Mouse (Mus musculus): ENCODE measurements around the gene Ankrd63.

Ankrd63 gene

GRCm38 (mm10) chr2:118726873-118727272 is 23.1 kb upstream of the Ankrd63 start:
- no peak for DNase-seq (ENCODE audit: low spot score)

DNA sequence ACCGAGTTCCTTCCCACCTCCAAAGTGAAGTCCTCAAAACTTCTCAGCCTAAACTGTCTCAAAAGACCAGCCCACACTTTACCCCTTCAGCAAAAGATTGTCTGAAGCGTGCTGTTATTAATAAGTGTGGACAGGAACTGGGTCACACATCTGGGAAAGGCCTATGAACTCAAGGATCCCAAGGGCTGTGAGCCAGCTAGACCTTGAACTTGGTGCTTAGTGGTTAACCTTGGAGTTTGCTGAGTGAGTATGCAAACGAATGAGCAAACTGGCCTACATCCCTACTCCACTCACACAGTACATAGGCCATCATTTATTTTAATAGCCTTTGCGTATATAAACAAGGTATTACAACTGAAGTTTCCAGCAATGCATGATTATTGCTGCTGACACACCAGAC is 21.7 kb upstream of the Ankrd63 start:
- no peak for DNase-seq (ENCODE audit: low spot score)

DNA sequence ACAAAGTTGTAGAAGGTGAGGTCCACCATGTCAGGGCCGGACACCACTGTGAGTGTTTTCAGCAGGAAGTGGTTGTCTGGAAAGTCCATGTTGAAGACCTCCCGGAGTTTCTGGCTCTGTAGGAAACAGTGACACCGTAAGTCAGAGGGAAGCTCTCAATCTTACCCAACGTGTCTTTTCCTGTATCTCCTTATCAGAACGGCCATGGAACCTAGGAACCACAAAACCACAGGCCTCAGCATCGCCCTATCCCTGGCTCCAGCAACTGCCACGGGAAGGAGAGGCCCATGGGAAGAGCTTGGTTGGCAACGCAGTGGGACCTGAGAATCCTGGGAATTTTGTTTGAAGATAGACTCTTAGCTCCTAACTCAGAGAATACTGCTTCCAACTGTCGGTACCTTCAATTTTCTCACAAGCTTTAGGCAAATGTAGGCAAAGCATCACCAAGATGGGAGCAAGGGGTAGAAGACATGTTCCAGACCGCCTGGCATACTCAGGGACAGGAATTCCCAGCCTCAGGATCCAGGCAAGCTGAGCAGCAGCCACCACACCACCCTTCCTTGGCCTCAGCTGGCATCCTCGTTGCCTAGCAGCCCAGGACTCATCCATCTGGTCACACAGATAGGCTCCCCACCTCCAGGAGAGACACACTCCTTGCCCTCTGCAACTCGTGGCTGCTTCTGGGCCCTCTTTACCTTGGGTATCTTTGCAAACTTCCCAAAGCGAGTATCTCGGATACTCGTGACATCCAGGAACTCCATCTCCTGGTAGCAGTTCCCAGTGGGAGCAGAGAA is 20.1 kb upstream of the Ankrd63 start:
- no peak for DNase-seq (ENCODE audit: low spot score)

GRCm38 (mm10) chr2:118716677-118717076 is 12.9 kb upstream of the Ankrd63 start:
- no peak for DNase-seq (ENCODE audit: low spot score)

DNA sequence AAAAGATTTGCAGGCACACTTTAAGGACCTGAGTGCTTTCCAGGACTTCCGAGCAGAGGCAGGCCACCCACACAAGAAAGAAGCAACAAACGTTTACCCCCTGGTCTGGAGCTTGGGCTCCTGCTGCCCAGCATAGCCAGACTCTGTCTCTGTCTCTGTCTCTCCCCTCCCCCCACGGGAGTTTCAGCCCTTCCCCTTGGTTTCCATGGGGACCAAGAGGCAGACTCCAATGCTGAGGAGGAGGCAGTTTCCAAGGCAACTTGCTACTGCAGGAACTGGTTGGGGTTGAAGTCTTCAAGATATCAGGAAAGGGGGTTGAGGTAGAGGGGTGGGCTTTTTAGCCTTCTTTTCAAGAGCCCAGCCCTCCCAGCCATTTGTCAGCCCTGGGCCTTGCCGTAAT is 10.5 kb upstream of the Ankrd63 start:
- DNase-seq (ENCODE audit: low spot score), result no peak

GRCm38 (mm10) chr2:118713631-118714030 is 9.9 kb upstream of the Ankrd63 start:
- DNase-seq (ENCODE audit: low spot score), result no peak

DNA sequence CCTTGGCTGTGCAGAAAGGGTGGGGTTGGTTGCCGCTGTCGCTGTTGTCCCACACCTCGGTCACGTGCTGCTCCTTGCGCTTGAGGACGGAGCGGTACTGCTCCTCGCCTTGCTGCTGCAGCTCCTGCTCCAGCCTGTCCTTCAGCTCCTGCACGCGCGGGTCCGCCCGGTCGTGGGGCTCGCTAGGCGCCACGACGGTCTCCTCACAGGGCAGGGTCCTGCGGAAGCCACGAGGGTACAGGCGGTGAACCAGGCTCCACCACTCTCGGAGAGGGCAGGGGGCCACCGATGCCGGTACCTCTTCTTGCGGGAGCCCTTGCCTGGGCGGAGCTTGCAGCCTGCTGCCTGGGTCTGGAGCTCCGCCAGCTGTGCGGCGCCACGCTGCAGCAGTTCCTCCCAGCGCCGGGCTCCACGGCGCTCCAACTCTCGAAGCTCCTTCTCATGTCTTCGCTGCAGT is 7.3 kb upstream of the Ankrd63 start:
- no peak for DNase-seq (ENCODE audit: low spot score)

GRCm38 (mm10) chr2:118709655-118710221 is 6.0 kb upstream of the Ankrd63 start:
- DNase-seq (ENCODE audit: low spot score), result no peak

DNA sequence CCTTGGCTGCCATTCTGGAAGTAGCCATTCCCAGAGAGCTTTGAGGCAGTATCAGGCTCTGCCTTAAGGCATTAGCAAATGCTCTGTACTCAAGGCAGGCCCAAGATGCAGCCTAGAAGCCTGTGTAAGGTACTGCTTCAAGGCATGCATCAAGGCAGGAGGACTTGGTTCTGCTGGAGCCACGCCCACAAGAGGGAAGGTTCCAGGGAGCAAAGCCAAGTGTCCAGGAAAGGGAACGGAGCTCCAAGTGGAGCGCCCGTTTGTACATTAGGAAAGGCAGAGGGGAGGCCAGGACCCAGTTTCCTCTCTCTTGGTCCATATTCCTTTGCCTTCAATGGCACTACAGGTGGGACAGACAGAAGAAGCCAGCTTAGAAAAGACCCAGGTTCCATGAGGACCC is 4.7 kb upstream of the Ankrd63 start:
- DNase-seq (ENCODE audit: low spot score), result no peak

GRCm38 (mm10) chr2:118706436-118706835 is 2.7 kb upstream of the Ankrd63 start:
- no peak for DNase-seq (ENCODE audit: low spot score)

DNA sequence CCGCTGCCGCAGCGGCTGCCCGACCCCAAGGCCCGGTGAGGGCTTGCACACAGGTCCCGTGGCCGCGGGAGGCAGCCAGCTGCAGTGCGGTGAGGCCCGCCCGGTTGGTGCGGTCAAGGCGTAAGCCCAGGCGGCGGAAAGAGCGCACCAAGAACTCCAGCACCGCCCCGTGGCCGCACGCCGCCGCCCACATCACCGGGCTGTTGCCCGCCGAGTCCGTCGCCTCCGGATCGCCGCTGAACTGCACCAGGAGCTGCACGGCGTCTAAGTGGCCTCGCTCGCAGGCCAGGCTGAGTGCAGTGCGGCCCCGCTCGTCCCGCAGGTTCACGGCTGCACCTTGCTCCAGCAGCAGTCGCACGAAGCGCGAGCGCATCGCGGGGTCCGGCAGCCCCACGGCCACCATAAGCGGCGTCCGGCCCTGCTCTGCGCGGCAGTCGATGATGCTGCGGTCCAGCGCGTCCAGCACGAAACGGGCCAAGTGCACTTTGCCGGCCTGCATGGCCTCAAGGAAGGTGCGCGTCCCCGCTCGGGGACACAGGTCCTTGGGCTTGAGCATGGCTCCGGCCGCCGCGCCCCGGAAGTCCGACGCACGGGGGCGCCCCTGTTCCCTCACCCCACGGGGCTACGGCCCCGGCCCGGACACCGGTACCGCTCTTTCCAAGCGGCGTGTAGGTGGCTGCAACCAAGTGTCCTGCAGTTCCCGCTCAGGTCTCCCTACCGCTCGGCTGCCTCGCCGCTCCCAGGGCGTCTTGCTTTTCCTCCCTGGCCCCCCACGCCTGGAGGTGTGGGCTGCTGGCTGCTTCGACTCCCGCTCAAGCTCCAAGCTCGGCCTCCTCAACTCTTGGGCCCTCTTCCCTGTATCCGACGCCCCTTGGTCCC is 641 bp downstream of the Ankrd63 start:
- DNase-seq (ENCODE audit: low spot score), result no peak

DNA sequence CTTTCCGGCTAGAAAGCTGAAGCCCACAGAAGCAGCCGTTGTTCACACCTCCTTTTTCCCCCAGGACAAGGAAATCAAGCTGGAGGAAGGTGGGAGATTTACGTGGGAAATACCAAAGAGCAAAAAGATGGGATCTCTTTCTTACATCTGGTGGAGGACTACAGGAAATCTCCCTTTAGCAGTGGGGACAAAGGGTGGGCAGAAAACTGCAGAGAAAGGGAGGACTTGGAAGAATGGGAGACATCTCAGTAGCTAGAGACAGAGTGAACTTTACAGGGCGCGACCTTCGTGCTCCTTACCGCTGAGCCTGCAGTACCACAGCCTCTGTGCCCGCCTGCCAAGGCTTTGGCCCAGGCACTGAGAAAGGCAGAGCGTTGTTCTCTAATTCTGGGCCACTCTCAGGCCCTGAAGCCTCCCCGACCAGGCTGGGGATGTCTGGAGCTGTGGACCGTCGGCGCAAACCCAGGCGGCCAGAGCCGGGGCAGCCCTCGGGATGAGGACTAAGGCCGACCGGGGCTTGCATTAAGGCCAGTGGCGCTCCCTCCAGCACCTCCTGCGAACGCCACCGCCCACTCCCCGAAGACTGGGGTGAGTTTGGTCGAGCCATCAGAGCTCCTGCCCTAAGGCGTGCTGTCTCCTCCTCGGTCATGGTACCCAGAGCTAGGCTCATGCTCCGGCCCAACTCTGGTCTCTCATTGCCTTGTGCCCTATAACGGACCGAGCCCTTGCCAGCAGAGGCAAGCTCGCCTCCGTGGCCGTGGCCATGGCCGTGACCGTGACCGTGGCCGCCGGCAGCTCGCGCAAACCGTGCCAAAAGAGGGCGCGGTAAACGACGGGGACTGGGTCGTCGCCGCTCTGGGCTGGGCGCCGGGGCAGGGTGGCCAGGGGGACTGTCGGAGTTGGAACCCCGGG is 1.5 kb downstream of the Ankrd63 start:
- no peak for DNase-seq (ENCODE audit: low spot score)

DNA sequence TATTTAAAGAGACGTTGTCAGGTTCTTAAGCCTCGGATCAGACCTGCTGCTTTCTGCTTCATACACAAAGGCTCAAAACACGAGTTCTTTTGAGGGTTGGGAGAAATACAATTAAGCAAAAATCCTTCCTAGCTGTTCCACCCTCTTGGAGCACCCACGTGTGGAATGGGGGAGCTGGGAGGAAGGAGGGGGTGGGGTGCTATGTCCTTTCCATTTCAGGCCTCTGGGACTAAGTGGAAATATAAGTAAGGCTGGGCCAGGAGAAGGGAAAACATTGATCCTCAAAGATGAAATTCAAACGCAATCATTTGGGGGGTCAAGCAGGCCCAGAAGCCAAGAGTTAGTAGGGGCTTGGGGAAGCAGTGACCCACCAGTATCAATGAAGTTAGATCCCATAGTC is 2.6 kb downstream of the Ankrd63 start:
- no peak for DNase-seq (ENCODE audit: low spot score)

- DNase-seq (ENCODE audit: low spot score), result peak; percentile 85
Measured at GRCm38 (mm10) chr2:118700179-118701062, 3.3 kb downstream of the Ankrd63 start.

DNA sequence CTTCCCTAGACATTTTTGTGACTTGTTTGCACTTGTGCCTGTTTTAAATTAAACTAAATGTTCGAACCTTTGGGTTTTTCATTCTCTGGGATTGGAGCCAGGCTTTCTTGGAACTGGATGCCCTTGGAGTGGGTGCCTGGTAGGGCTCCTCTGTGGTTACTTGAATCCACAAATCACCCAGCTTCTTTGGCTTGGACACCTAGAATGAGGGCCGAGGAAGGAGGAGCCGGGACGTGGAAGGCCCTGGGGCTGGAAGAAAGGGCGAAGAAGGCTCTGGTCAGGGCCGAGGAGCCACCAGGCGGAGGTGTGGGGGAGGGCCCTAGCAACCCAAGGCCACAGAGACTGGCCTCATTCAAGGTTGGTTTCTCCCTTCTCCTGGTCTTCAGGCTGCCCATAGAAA is 5.8 kb downstream of the Ankrd63 start:
- DNase-seq (ENCODE audit: low spot score), result no peak

DNA sequence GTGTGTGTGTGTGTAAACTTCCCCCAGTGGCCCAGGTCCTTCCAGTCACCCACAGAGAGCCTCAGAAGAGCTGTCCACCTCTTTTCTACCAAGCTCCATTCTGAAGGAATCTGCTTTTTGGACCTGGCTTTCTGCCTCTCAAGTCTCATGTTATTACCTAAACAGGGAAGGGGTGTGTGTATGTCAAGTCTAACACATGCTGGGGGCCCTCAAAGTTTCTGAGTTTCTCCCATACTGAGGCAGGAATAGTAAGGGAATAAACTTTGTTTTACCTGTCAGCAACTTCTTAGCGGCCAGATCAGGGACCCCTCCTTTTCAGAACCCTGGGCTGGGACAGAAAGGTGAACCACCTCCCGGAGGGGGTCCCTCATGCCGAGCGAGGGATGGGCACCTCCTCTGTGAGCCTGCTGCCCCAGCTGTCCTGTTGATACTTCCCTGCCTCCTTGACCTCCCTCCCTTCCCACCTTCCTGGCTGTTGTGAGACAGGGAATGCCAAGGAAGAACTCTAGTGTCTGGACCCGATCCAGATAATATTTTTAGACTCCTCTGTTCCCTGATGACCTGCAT is 6.4 kb downstream of the Ankrd63 start:
- DNase-seq (ENCODE audit: low spot score), result no peak

DNA sequence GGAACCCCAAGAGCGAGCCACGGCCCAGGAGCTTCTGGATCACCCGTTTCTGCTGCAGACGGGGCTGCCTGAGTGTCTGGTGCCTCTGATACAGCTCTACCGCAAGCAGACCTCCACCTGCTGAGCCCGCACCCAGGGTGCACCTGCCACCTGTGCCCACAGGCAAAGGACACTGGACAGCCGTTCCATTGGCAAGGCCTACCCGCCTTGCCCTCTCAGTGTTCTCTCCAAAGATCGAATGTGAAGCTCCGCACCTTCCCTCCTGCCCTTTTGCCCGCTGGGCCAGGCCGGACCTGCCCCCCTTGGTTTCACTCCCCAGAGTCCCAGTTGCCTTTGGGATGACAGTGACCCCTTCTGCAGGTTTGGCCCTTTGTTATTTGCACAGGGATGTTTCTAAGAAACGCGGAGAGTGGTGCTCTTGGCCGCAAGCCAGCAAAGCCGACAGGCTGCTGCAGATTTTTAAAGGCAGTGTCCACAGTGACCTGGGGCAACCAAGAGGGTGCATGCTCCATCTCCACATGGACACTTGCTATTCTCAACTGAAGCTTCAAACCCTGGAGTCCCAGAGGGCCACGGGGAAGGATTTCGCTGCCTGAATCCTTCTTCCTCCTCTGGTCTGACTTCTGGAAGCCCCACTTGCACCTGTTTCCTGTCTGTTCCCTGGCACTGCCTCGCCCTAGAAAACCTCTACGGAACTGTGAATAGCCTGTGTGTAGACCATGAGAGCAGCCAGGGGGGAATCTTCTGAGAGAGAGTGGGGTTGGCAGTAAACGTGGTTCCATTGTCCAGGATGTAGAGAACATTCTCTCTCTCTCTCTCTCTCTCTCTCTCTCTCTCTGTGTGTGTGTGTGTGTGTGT is 7.1 kb downstream of the Ankrd63 start:
- no peak for DNase-seq (ENCODE audit: low spot score)

- peak; percentile 57 for DNase-seq (ENCODE audit: low spot score)
Measured at GRCm38 (mm10) chr2:118695677-118696232, 8.0 kb downstream of the Ankrd63 start.

- DNase-seq (ENCODE audit: low spot score), result no peak
Measured at GRCm38 (mm10) chr2:118693370-118693966, 10.3 kb downstream of the Ankrd63 start.

Measured in ovary, postnatal 14 days (tissue).